Mouse (Mus musculus) megakaryocyte progenitor cell, adult 5-6 weeks (primary cell): ENCODE measurements around the gene Uba2. TPM values are rescaled to one million over a fixed set of nuclear protein-coding genes. Genes with fewer than 3 reads are reported as not detected.

ENCODE experiments used
- ATAC-seq: replicated peaks from 2 replicates; pipeline ENCODE4 v1.8.0; 2016; ENCODE audit warnings: mild to moderate bottlenecking, moderate TSS enrichment, inconsistent platforms; ENCODE audit not compliant: poor library complexity
- total RNA-seq, 2 experiments: library from RNA; stranded (forward) in 1 of 2; stranded (reverse) in 1 of 2; fragments of 157-497, 149-512 nt in 1 of 2; fragments of 200-1000 nt in 1 of 2; gene quantifications; 2 replicates each; pipeline versions ENCODE4 v1.2.3 to v1.2.4; 2015 to 2017

Gene Uba2
- total RNA-seq, 2 experiments from 2014 or later: 184 to 208 TPM

GRCm38 (mm10) chr7:34100002-34100401 lies 69.4 kb downstream of the Uba2 start:
- ATAC-seq: no peak

GRCm38 (mm10) chr7:34094911-34095481 lies 74.4 kb downstream of the Uba2 start, which contains the start of gene Scgb1b30:
TSS of gene Scgb1b30 (plus strand) at chr7:34095431.
- ATAC-seq: no peak

Other genes with a start within 250 kb of the Uba2 start
- not detected in 2 replicates for gene Scgb2b26, start 224.6 kb downstream of the Uba2 start, total RNA-seq (2015)
- not detected in 2 replicates for gene Scgb2b26, start 224.6 kb downstream of the Uba2 start, total RNA-seq (2017)
- not detected in 2 replicates for gene Scgb2b27, start 155.7 kb downstream of the Uba2 start, total RNA-seq (2015)
- not detected in 2 replicates for gene Scgb2b27, start 155.7 kb downstream of the Uba2 start, total RNA-seq (2017)
- not detected in 2 replicates for gene Scgb1b27, start 148.1 kb downstream of the Uba2 start, total RNA-seq (2015)
- gene Scgb1b27, start 148.1 kb downstream of the Uba2 start, total RNA-seq (2017): not detected in 2 replicates
- gene Scgb1b30, start 74.2 kb downstream of the Uba2 start, total RNA-seq (2015): not detected in 2 replicates
- not detected in 2 replicates for gene Scgb1b30, start 74.2 kb downstream of the Uba2 start, total RNA-seq (2017)
- 0.20 and 0.34 TPM in 2 replicates for gene Wtip, start 36.3 kb downstream of the Uba2 start, total RNA-seq (2015)
- not detected in 2 replicates for gene Wtip, start 36.3 kb downstream of the Uba2 start, total RNA-seq (2017)
- gene Pdcd2l, start 27.1 kb upstream of the Uba2 start, total RNA-seq (2015): 25.2 and 32.9 TPM in 2 replicates
- gene Pdcd2l, start 27.1 kb upstream of the Uba2 start, total RNA-seq (2017): 33.0 and 42.0 TPM in 2 replicates
- gene Gpi1, start 60.7 kb upstream of the Uba2 start, total RNA-seq (2015): 573 and 626 TPM in 2 replicates
- 615 and 714 TPM in 2 replicates for gene Gpi1, start 60.7 kb upstream of the Uba2 start, total RNA-seq (2017)
- not detected in 2 replicates for gene Gm6096, start 81.4 kb upstream of the Uba2 start, total RNA-seq (2015)
- gene Gm6096, start 81.4 kb upstream of the Uba2 start, total RNA-seq (2017): not detected in 2 replicates
- 16.4 and 18.7 TPM in 2 replicates for gene 4931406P16Rik, start 144.0 kb upstream of the Uba2 start, total RNA-seq (2015)
- 12.0 and 12.2 TPM in 2 replicates for gene 4931406P16Rik, start 144.0 kb upstream of the Uba2 start, total RNA-seq (2017)
- 104 and 106 TPM in 2 replicates for gene Lsm14a, start 223.7 kb upstream of the Uba2 start, total RNA-seq (2015)
- gene Lsm14a, start 223.7 kb upstream of the Uba2 start, total RNA-seq (2017): 51.3 and 61.7 TPM in 2 replicates